Mouse (Mus musculus) T-helper 17 cell (primary cell): ENCODE measurements around the gene Ppp2r3a.

Source experiments
- in situ Hi-C, 2 experiments: fragments of 300-600 bp; cut with MboI, MseI; formaldehyde crosslinking; loops; 1 replicate in 1 of 2; 2 replicates in 1 of 2; pipeline ENCODE4 v1.15.1; 2025; ENCODE audit warnings: high pct_unique_total_duplicates in 2 of 2

Ppp2r3a gene

DNA sequence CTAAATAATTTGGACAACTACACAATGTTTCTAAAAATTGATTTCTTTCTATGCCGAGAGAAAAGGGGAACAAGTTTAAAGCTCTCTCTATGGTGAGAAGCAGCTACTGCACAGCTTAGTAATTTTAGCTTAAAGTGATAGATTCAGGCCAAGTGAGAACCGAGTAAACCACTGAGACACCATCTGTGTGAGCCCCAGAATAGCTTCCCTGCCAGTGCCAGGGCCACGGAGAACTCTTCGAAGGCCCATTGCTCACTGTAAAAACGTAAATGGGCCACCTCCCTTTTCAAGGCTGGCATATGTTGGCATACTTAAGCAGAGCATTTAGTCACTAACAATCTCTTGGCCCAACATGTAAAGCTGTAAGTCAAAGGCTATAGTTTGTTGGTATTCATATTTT is 91.5 kb downstream of the Ppp2r3a start:
- in situ Hi-C loops = loop anchor here in 1 of 2 experiments (25.0 kb wide), 1 partner anchor 1323 kb away; no protein-coding TSS in a partner anchor

DNA sequence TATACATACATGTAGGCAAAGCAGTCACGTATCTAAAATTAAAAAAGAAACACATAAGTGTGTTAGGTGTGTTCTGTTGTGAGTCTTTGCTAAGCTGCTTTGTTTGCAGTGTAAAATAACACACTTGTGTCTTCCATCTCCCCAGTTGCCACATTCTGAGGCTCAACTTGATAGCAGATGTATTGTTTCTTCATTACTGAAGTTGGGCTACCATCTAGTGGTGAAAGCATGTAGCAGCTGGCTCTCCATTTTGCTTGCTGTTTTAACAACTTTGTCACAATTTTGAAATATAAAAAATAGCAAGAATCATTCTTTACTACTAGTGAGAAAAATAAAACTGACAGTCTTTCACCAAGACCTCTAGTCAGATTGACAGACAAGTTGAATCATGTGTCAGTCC is 92.2 kb downstream of the Ppp2r3a start:
- in situ Hi-C loops = loop anchor here (5.0 to 25.0 kb wide), 4 partner anchors 142 to 1322 kb away; no protein-coding TSS in a partner anchor

DNA sequence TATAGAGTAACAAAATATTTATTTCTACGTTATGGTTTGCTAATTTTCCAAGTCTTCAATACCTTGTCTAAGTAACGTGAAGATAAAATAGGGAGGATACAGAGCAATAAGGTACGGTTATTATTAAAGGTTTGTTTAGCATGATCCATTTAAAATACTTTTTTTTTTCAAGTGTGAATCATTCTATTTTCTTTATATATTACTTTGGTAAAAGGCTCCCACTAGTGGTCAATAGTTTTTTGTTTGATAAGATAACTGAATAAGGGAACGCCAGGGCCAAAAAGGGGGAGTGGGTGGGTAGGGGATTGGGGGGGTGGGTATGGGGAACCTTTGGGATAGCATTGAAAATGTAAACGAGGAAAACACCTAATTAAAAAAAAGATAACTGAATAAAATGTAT is 98.7 kb downstream of the Ppp2r3a start:
- in situ Hi-C loops = loop anchor here in 1 of 2 experiments (10.0 to 25.0 kb wide), 2 partner anchors 698 to 1316 kb away; no protein-coding TSS in a partner anchor

DNA sequence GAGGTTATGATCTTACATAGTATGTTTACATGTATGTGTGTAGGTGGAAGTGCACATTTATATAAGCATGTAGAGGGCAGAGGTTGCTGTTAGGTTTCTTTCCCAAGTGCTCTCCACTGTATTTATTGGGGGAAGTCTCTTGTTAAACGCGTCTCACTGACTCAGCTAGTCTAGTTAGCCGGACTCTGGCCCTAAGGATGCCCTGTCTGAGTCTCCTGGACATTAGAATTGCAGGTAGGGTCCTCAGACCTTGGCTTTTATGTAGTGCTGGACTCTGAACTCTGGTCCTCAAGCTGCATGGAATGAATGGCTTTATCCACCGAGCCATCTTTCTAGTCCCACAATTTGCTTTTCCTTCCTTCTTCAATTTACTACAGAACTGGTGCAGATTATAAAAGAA is 108.0 kb downstream of the Ppp2r3a start:
- in situ Hi-C loops = no loop called here

DNA sequence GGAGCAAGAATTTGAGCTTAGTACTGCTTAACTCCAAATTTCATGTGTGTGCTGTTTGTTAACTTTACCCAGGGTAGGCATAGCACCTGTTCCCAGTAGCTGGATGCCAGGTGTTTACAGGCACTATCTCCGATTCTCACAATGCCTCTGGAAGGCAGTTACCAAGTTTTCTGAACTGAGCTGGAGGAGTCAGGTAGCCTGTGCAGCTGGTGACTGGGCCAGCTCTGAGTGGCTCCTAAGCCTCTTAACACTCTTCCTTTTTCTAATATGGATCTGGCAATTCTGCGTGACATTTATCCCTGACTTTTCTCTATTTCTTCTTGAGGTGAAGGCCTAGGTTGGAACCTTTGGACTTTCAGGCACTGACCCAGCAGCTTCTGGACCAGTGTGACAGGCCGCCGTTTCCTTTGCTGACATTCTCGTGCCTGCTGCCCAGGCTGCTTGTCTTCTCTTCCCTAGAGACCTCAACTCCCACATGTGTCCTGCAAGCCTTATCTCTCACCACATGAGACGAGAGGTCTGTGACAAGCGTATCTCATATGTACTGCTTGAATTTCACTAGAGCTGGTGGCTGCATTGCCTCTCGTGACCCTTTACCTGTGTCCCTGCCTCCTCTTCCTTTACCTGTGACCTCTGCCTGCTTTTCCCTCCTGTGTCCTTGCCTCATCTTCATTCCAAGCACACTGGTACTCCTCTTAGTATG is 137.3 kb downstream of the Ppp2r3a start:
- in situ Hi-C loops = loop anchor here in 1 of 2 experiments (5.0 kb wide), 1 partner anchor 102 kb away; no protein-coding TSS in a partner anchor

DNA sequence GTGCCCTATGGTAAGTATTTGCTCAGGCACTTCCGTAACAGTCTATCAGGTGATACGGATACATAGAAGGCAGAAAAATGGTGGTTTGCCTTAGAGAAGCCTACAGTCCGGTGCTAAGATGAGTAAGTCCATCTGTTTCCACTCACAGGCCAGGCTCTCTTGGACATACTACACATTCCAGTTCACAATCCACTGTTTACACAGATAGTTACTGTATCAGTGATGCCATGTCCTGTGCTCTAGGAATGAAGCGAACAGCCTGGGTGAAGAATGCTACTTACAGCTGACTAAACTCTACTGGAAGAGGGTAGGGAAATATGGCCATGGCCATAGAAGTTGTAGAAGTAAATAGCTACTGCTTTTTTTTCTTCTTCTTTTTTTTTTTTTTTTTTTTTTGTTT is 138.3 kb downstream of the Ppp2r3a start:
- in situ Hi-C loops = loop anchor here in 1 of 2 experiments (5.0 kb wide), 1 partner anchor 101 kb away; no protein-coding TSS in a partner anchor

DNA sequence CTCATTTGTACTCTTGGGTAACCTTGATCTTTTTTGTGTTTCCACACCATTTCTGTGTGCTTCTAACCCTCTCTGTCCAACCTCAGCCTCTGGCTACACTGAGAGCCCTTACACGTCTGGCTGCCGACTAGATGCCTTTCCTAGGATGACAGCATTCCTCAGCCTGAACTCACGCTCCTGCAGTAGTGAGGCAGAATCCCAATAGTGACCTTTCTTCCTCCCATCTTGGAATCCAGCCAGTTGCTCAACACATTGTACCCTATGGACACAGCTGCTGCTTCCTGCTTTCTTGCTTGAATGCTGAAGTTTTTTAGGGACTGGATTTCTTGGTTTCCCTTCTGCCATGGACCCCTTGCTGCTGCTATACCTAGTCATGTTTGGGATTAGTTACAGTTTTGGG is 141.6 kb downstream of the Ppp2r3a start:
- in situ Hi-C loops = loop anchor here in 1 of 2 experiments (5.0 kb wide), 1 partner anchor 98 kb away; no protein-coding TSS in a partner anchor

DNA sequence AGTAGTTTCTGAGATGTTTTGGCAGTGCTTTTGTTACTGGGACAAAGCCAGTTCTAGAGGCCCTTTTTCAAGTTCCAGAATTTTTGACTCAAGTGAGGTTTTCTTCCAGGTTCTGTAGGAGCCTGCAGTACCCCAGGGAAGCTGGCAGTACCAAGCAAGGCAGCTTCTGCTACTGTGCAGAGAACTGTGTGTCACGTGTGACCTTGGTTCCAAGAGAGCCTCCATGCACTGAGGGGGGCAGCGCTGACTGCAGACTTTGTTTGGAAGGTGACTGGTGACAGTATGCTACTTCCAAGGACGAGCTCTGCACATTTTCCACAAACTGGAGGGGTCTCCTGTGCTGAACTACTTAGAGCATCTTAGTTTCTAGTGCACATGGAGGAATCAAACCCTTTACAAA is 144.2 kb downstream of the Ppp2r3a start:
- in situ Hi-C loops = loop anchor here in 1 of 2 experiments (10.0 kb wide), 1 partner anchor 1633 kb away; no protein-coding TSS in a partner anchor

DNA sequence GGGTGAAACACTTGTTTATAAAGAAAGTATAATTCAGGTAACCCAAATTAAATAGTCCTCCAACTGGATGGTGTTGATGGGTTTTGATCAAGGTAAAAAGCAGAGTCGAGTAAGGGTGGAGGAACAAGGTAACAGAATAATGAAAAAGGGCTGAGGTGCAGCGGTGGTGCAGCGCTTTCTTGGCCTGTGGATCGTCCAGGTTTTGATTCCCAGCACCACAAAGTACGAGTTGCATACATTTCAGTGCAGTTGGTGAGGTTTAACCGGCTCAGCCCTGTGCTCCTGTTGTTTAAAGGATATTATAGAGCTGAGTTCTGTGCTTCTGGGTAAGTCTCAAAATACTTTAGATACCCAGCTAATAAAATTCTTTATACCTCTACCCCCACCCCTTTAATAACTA is 145.9 kb downstream of the Ppp2r3a start:
- in situ Hi-C loops = loop anchor here in 1 of 2 experiments (10.0 kb wide), 1 partner anchor 1631 kb away; no protein-coding TSS in a partner anchor

DNA sequence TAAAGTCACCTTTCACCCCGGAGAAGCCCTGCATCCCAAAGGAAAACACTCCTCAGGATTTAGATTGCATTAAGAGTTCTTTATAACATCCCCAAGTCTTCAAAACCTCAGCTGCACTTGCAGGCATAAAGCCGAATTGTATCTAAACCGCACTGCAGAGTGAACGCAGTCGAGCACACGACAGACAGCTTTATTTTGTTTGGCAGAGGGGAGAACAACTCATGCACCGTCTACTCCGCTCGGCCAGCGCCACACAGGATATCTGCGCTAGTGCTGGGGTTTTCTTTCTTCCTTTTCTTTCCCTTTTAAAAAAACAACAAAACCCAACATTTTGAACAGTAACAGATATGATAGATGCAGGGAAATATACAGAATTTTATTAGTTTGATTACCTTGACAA is 146.7 kb downstream of the Ppp2r3a start:
- in situ Hi-C loops = loop anchor here in 1 of 2 experiments (10.0 kb wide), 1 partner anchor 1630 kb away; no protein-coding TSS in a partner anchor

DNA sequence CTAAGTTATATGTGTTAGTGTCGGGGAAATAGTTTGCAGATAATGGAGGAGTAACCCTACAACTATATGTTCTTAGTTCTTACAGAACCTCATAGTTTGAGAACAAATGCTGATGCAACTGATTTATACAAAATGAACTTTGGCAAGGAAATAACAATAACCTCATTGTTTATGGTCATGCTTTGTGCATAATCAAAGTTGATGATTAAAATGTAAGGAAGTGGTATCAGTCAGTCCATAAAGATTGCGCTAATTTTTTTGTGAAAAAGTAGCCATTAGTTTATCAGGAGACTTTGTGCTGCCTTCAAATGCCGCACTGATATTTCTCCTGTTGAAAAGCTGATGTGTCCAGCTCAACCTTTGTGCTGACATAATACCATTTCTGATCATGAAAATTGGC is 149.3 kb downstream of the Ppp2r3a start:
- in situ Hi-C loops = loop anchor here in 1 of 2 experiments (10.0 kb wide), 1 partner anchor 1627 kb away; no protein-coding TSS in a partner anchor

DNA sequence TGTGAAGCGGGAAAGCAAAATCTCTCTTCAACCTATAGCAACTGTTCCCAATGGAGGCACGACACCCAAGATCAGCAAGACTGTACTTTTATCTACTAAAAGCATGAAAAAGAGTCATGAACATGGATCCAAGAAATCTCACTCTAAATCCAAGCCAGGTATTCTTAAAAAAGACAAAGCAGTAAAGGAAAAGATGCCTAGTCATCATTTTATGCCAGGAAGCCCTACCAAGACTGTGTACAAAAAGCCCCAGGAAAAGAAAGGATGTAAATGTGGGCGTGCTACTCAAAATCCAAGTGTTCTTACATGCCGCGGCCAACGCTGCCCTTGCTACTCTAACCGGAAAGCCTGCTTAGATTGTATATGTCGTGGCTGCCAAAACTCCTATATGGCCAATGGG is 150.0 kb downstream of the Ppp2r3a start:
- in situ Hi-C loops = loop anchor here in 1 of 2 experiments (10.0 kb wide), 1 partner anchor 1627 kb away; no protein-coding TSS in a partner anchor

DNA sequence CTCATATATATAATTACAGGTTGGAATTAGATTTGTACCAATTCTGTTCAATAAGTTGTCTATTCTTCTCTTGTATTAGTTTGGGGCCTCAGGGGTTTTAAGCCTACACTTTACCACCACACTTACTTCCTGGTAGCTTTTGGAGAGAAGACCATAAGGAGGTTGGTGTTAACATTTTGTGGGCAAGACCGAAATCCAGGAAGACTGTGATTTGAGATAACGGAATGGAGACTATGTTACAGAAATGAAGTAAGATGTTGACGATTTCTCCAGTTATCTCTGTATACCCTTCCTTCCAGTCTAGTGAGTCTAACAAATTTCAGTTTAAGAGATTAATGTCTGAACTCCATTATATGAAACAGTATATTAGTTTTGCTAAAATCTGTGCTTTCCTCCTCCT is 151.4 kb downstream of the Ppp2r3a start:
- in situ Hi-C loops = loop anchor here in 1 of 2 experiments (10.0 kb wide), 1 partner anchor 1625 kb away; no protein-coding TSS in a partner anchor

DNA sequence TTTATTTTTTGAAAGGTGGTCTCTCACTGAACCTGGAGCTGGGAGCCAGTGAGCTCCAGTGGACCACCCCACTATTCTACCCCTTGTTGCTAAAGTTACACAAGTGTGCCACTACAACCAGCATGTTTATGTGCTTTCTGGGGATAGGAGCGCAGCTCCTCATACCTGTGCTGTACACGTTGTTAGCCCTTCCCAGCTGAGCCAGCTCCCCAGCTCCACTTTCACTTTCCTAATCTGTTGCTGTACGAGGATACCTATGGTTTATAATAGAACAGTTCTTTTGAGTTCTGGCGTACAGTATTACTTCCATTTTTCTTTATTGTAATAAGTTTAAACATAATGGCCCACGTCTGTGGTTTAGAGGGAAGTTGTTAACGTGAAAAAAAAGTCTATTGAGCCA is 152.2 kb downstream of the Ppp2r3a start:
- in situ Hi-C loops = no loop called here

DNA sequence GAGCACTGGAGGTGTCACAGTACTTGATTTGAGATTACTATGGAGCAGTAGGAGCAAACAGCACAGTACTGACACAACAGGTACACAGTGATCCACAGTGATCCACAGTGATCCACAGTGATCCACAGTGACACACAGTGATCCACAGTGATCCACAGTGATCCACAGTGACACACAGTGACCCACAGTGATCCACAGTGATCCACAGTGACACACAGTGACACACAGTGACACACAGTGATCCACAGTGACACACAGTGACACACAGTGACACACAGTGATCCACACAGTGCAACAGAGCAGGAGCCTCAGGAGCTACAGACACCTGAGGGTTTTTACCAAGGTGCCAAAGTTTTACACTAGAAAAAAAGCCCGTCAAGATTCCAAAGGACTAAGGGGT is 154.1 kb downstream of the Ppp2r3a start:
- in situ Hi-C loops = no loop called here

DNA sequence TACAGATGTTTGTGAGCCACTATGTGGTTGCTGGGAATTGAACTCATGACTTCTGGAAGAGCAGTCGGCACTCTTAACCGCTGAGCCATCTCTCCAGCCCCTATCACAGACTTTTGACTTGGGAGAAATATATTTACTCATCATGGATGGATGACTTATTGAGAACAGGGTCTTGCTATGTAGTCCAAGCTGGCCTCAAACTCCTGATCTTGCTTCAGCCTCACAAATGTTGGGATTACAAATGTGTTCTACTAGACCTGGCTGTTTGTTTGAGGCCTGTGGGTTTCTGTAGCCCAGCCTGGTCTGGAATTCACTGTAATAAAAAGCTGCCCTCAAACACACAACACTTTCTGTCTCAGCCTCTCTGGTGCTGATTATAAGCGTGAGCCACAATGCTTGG is 155.1 kb downstream of the Ppp2r3a start:
- in situ Hi-C loops = no loop called here

DNA sequence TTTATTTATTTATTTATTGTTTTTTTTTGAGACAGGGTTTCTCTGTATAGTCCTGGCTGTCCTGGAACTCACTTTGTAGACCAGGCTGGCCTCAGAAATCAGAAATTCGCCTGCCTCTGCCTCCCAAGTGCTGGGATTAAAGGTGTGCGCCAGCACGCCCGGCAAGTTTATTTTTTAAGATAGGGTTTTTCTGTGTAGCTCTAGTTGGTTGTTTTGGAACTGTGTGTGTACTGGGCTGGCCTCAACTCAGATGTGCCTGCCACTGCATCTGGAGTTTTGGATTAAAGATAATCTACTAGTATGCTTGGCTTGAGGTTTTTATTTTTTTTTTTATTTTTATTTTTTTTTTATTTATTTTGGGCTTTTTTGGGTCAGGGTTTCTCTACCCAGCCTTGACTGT is 156.2 kb downstream of the Ppp2r3a start:
- in situ Hi-C loops = no loop called here

DNA sequence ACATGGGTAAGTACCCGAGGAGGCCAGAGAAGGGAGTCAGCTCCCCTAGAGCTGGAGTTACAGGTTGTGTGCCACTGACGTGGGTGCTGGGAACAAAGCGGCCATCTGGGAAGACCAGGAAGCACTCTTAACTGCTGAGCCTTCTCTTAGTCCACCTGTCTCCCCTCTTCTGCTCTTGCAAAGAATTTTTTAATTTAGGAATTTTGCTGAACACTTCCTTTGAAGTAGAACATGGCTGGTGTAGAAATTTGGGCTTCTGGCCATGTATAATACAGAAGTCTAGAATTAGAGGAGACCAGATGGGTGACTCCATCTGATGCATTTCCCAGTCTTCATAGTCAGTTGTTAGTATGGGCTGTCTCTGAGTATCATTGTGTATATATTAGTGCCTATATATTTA is 167.9 kb downstream of the Ppp2r3a start:
- in situ Hi-C loops = no loop called here

DNA sequence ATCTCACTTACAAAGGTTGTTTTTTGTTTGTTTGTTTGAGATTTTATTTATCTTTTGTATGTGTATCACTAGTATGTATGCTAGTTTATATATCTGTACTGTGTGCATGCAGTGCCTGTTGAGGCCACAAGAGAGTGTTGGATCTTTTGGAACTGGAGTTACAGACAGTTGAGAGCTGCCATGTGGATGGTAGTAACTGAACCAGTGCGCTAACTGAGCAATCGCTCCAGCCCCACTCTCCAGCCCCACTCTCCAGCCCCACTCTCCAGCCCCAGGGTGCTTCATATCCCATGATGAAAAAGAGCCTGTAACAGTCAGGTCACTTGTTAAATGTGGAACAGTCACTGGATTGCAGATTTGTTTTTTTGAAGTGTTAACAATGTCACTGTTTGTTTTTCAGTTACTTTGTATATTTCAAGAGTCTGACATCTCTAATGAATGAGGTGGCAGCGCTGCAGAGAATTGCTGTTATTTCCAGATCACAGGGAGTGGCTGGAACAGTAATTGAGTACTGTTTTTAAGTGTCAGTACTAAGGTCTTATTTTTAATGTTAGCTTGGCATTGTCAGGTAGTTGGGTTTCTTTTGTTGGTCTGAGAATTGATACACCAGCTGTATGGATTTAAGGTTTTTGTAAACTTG is 171.4 kb downstream of the Ppp2r3a start:
- in situ Hi-C loops = no loop called here

DNA sequence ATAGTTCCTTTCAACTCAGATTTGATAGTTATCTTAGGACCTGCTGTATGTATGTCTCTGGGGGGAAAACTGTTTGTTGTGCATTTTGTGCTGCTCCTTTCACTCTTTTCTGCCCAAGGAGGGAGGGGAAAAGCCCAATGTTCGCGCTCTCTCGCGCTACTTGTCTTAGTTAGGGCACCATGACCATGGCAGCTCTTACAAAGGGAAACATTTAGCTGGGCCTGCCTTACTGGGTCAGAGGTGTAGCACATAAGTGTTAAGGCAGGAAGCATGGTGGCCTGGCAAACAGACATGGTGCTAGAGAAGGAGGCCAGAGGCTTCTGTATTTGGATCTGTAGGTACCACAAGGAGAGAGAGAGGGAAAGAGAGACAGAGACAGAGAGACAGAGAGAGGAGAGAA is 173.0 kb downstream of the Ppp2r3a start:
- in situ Hi-C loops = loop anchor here in 1 of 2 experiments (5.0 kb wide), 1 partner anchor 436 kb away; no protein-coding TSS in a partner anchor

DNA sequence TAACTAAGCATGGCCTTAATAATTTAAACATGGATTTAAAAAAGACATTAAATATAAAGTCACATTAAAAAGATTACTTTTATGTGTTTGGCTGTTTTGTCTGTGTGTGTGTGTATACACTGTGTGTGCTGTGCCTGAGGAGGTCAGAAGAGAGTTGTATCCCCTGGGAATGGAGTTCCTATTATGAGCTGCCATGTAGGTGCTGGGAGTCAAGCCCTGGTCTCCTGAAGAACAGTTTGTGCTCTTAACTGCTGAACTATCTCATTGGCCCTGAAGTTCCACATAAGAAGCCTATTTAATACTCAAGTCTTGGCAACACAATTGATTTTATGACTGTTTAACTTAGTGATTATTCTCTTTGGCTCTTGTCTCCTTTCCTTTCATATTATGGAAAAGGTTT is 174.1 kb downstream of the Ppp2r3a start:
- in situ Hi-C loops = loop anchor here in 1 of 2 experiments (5.0 kb wide), 1 partner anchor 435 kb away; no protein-coding TSS in a partner anchor
